Mouse (Mus musculus): ENCODE data around the gene Polr1e. TPM values are rescaled to one million over a fixed set of nuclear protein-coding genes. Genes with fewer than 3 reads are reported as not detected.
"Not testable (repeated sequence)": the region's sequence is repeated elsewhere in the genome, so short reads cannot be mapped to it uniquely, and the experiment has no call there.

Polr1e gene
- polyA plus RNA-seq, 2 experiments = 22.2 to 36.5 TPM

DNA sequence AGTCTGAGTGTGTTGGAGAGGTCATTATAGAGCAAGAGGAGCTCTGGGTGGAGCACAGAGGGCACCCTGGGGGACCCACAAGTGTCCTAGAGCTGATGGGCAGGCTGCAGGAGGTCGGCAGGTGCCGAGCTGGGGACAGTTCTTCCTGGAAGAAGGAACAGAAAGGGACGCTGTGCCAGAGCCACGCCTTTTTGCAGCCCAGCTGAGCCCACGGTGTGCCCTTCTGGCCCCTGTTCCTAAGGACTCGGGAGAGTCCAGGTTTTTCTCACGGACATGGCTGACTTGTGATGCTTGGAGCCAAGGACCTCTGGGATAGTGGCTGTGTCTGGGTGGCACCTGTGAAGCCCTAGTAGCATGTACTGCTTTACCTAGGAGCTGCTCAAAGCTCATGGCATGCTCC lies 22.4 kb downstream of the Polr1e start:
- no peaks in the 10 kb centered on the region for H3K4me1 ChIP-seq (ENCODE audit: control insufficient read depth, insufficient read depth, low read length)
- DNase-seq (ENCODE audit: low spot score) (no peak), ATAC-seq (ENCODE audit: low FRiP score, low read depth) (no peak)
- no peak overlapping the region for H3K4me2 ChIP-seq (replicated peaks; ENCODE audit: low read depth, low read length, severe bottlenecking)
- no peak overlapping the region for H3K9ac ChIP-seq (ENCODE audit: low read depth, low read length, severe bottlenecking)
- peaks cover 61% of the 10 kb centered on the region for H3K36me3 ChIP-seq (ENCODE audit: control insufficient read depth, insufficient read depth, low read length)
- no peak overlapping the region for H3K27ac ChIP-seq (replicated peaks; ENCODE audit: low read depth, low read length)
- H3K9me3 ChIP-seq (ENCODE audit: control insufficient read depth, low read length) = no peaks in the 10 kb centered on the region
- no peak overlapping the region for H3K4me3 ChIP-seq (replicated peaks; ENCODE audit: low read length)
- TF ChIP-seq POLR2A (IDR thresholded peaks at IDR 0.05; ENCODE audit: borderline replicate concordance, extremely low read depth, insufficient read depth, insufficient read length) = no peak
- WGBS = 85% methylated on average over 7 of the region's 7 CpGs
- no peaks in the 10 kb centered on the region for H3K27me3 ChIP-seq (ENCODE audit: control insufficient read depth, insufficient read depth, low read length)

DNA sequence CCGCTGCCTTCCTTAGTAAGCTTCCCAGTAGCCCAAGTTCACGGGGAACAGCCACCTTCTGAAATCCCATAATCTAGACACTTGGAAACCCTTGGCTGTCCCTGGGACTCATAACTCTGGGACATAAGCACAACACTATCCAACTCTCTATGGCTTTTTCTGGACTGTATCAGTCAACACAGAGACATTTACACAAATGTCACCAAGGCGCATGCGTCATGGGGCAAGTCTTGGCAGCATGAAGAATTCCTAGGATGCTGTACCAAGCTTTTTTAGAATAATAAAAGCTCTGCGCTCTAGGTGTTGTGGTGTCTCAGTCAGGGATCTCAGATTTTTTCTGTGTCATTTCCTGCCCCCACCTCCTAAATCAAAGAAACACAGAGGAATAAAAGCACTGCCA lies 28.3 kb downstream of the Polr1e start:
- Histone ChIP-seq H3K27me3 (ENCODE audit: control insufficient read depth, insufficient read depth, low read length) (no peaks in the 10 kb centered on the region), H3K9me3 (ENCODE audit: control insufficient read depth, low read length) (no peaks in the 10 kb centered on the region), H3K36me3 (ENCODE audit: control insufficient read depth, insufficient read depth, low read length) (peaks cover 59% of the 10 kb centered on the region), H3K4me3 (replicated peaks; ENCODE audit: low read length) (no peak overlapping the region), H3K4me1 (ENCODE audit: control insufficient read depth, insufficient read depth, low read length) (no peaks in the 10 kb centered on the region), H3K9ac (ENCODE audit: low read depth, low read length, severe bottlenecking) (no peak overlapping the region), H3K4me2 (replicated peaks; ENCODE audit: low read depth, low read length, severe bottlenecking) (no peak overlapping the region), H3K27ac (replicated peaks; ENCODE audit: low read depth, low read length) (no peak overlapping the region)
- no peak for ATAC-seq (ENCODE audit: low FRiP score, low read depth)
- WGBS = 88% methylated on average over 5 of the region's 5 CpGs
- no peak for TF ChIP-seq POLR2A (IDR thresholded peaks at IDR 0.05; ENCODE audit: borderline replicate concordance, extremely low read depth, insufficient read depth, insufficient read length)
- no peak for DNase-seq (ENCODE audit: low spot score)

DNA sequence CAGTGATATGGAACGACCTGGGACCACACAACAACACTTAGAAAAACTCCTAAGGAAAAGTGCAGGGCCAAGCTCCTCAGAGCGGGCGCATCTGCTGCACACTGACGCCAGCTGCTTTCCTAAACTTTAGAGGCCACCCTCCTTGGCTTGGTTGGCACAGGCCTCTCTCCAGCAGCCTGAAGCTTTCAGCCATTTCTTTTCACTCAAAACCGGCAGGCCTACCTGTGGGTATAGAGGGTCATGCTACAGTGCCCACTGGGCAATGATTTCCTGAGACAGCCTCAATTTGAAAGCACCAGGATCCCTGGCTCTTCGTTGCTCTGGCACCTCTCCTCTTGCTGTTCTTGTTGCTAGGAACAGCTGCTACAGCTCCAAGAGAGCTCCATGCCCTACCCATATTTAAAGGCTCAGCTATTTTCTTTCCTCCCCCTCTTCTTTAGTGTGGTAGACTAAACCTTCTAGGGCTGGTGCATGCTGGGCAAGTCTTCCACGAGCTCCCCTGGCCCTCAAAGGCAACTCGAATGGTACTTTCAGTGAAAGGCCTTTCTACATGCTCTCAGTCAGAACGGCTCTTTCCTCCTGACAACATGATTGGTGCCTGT lies 29.0 kb downstream of the Polr1e start:
- Histone ChIP-seq H3K9me3 (ENCODE audit: control insufficient read depth, low read length) (no peaks in the 10 kb centered on the region), H3K27me3 (ENCODE audit: control insufficient read depth, insufficient read depth, low read length) (no peaks in the 10 kb centered on the region), H3K36me3 (ENCODE audit: control insufficient read depth, insufficient read depth, low read length) (peaks cover 54% of the 10 kb centered on the region), H3K4me2 (replicated peaks; ENCODE audit: low read depth, low read length, severe bottlenecking) (no peak overlapping the region), H3K9ac (ENCODE audit: low read depth, low read length, severe bottlenecking) (no peak overlapping the region), H3K27ac (replicated peaks; ENCODE audit: low read depth, low read length) (no peak overlapping the region), H3K4me1 (ENCODE audit: control insufficient read depth, insufficient read depth, low read length) (no peaks in the 10 kb centered on the region), H3K4me3 (replicated peaks; ENCODE audit: low read length) (no peak overlapping the region)
- WGBS = 87% methylated on average over 9 of the region's 9 CpGs
- ATAC-seq (ENCODE audit: low FRiP score, low read depth) (no peak), DNase-seq (ENCODE audit: low spot score) (no peak)
- no peak for TF ChIP-seq POLR2A (IDR thresholded peaks at IDR 0.05; ENCODE audit: borderline replicate concordance, extremely low read depth, insufficient read depth, insufficient read length)

DNA sequence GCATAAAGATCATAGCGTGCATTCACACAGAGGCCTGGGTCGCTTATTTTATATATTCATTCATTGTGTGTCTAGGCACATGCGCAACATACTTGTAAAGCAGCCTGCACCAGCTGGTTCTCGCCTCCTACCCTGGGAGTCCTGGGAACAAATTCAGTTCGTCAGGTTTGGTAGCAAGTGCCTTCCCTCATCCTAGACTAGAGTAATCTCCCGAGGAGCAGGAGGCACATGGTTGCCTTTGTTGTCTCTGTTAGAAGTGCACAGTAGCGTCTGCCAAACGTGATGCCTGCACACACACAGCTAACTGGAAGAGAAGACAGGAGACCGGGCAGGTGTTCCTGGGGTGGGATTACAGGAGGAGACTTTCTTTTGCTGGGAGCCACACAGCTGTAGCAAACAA lies 29.6 kb downstream of the Polr1e start:
- no peak overlapping the region for H3K4me2 ChIP-seq (replicated peaks; ENCODE audit: low read depth, low read length, severe bottlenecking)
- no peak overlapping the region for H3K4me3 ChIP-seq (replicated peaks; ENCODE audit: low read length)
- DNase-seq (ENCODE audit: low spot score) (no peak), ATAC-seq (ENCODE audit: low FRiP score, low read depth) (no peak)
- 86% methylated on average over 9 of the region's 9 CpGs for WGBS
- no peak overlapping the region for H3K27ac ChIP-seq (replicated peaks; ENCODE audit: low read depth, low read length)
- H3K4me1 ChIP-seq (ENCODE audit: control insufficient read depth, insufficient read depth, low read length) = no peaks in the 10 kb centered on the region
- peaks cover 54% of the 10 kb centered on the region for H3K36me3 ChIP-seq (ENCODE audit: control insufficient read depth, insufficient read depth, low read length)
- no peak for TF ChIP-seq POLR2A (IDR thresholded peaks at IDR 0.05; ENCODE audit: borderline replicate concordance, extremely low read depth, insufficient read depth, insufficient read length)
- no peaks in the 10 kb centered on the region for H3K9me3 ChIP-seq (ENCODE audit: control insufficient read depth, low read length)
- no peak overlapping the region for H3K9ac ChIP-seq (ENCODE audit: low read depth, low read length, severe bottlenecking)
- H3K27me3 ChIP-seq (ENCODE audit: control insufficient read depth, insufficient read depth, low read length) = no peaks in the 10 kb centered on the region

DNA sequence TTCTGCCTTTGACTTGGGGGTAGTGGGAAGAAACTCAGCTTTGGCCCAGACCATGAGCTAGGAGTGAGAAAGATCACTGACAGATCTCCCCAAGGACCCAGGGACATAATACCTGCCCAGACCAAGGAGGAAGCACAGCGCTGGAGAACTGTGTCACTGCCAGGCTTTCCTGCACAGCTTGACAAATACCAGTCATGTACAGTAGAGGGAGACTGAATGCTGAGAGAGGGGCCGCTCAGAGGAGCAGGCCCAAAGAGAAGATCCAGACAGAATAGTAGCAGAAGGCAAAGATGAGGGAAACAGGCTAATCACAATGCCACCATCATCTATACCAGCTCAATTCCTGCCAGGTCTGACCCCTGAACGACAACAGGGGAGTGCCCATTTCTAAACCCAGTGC lies 36.5 kb downstream of the Polr1e start:
- Histone ChIP-seq H3K4me2 (replicated peaks; ENCODE audit: low read depth, low read length, severe bottlenecking) (no peak overlapping the region), H3K9me3 (ENCODE audit: control insufficient read depth, low read length) (no peaks in the 10 kb centered on the region), H3K9ac (ENCODE audit: low read depth, low read length, severe bottlenecking) (no peak overlapping the region), H3K27ac (replicated peaks; ENCODE audit: low read depth, low read length) (no peak overlapping the region), H3K36me3 (ENCODE audit: control insufficient read depth, insufficient read depth, low read length) (peaks cover 50% of the 10 kb centered on the region), H3K27me3 (ENCODE audit: control insufficient read depth, insufficient read depth, low read length) (no peaks in the 10 kb centered on the region), H3K4me3 (replicated peaks; ENCODE audit: low read length) (no peak overlapping the region), H3K4me1 (ENCODE audit: control insufficient read depth, insufficient read depth, low read length) (no peaks in the 10 kb centered on the region)
- no peak for DNase-seq (ENCODE audit: low spot score)
- 60% methylated on average over 3 of the region's 3 CpGs for WGBS
- no peak for TF ChIP-seq POLR2A (IDR thresholded peaks at IDR 0.05; ENCODE audit: borderline replicate concordance, extremely low read depth, insufficient read depth, insufficient read length)
- ATAC-seq (ENCODE audit: low FRiP score, low read depth) = no peak

DNA sequence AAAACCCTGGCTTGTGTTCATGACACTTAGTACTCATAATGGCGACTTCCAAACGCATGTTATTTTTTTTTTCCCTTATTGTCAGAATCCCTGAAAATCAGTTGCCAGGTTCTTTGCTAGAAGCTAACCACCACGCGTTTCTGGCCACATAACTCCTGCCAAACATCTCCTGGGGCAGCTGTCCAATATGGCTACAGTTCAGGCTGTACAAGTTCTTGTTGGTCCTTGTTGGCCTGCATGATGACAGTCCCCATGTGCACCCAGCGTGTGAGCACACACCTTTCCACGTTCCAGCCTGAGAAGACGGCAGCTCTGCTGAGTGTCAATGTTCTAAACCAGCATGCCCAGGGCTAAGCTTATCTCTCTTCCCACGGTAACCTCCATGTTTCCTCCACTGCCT lies 37.1 kb downstream of the Polr1e start:
- DNase-seq (ENCODE audit: low spot score) (no peak), ATAC-seq (ENCODE audit: low FRiP score, low read depth) (no peak)
- no peak for TF ChIP-seq POLR2A (IDR thresholded peaks at IDR 0.05; ENCODE audit: borderline replicate concordance, extremely low read depth, insufficient read depth, insufficient read length)
- Histone ChIP-seq H3K4me2 (replicated peaks; ENCODE audit: low read depth, low read length, severe bottlenecking) (no peak overlapping the region), H3K27me3 (ENCODE audit: control insufficient read depth, insufficient read depth, low read length) (no peaks in the 10 kb centered on the region), H3K27ac (replicated peaks; ENCODE audit: low read depth, low read length) (no peak overlapping the region), H3K9me3 (ENCODE audit: control insufficient read depth, low read length) (no peaks in the 10 kb centered on the region), H3K9ac (ENCODE audit: low read depth, low read length, severe bottlenecking) (no peak overlapping the region), H3K36me3 (ENCODE audit: control insufficient read depth, insufficient read depth, low read length) (peaks cover 56% of the 10 kb centered on the region), H3K4me3 (replicated peaks; ENCODE audit: low read length) (no peak overlapping the region), H3K4me1 (ENCODE audit: control insufficient read depth, insufficient read depth, low read length) (no peaks in the 10 kb centered on the region)
- 87% methylated on average over 8 of the region's 8 CpGs for WGBS

DNA sequence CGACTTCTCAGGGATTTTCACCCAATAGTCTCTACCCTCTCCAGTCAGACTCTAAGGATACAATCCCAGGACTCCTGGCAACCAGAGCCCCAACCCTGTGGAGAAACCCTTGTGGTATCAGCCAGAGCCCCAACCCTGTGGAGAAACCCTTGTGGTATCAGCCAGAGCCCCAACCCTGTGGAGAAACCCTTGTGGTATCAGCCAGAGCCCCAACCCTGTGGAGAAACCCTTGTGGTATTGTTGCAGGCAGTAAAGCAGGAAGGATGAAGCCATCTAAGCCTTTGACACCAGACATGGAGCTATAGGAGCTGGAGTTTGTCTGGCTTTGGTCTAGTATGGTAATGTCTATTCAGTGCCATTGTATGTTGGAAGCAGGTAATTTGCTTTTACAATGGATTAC lies 45.5 kb downstream of the Polr1e start:
- peaks cover 31% of the 10 kb centered on the region for H3K36me3 ChIP-seq (ENCODE audit: control insufficient read depth, insufficient read depth, low read length)
- not testable (repeated sequence) for H3K4me1 ChIP-seq (ENCODE audit: control insufficient read depth, insufficient read depth, low read length); H3K9me3 ChIP-seq (ENCODE audit: control insufficient read depth, low read length); H3K27ac ChIP-seq (replicated peaks; ENCODE audit: low read depth, low read length); H3K4me2 ChIP-seq (replicated peaks; ENCODE audit: low read depth, low read length, severe bottlenecking); H3K27me3 ChIP-seq (ENCODE audit: control insufficient read depth, insufficient read depth, low read length); ATAC-seq (ENCODE audit: low FRiP score, low read depth); DNase-seq (ENCODE audit: low spot score); H3K9ac ChIP-seq (ENCODE audit: low read depth, low read length, severe bottlenecking); H3K4me3 ChIP-seq (replicated peaks; ENCODE audit: low read length)
- WGBS = 83% methylated on average over 1 of the region's 1 CpGs

All from limb, embryonic 14.5 days (tissue).